In genomic region chr9:119358058-119358429, GRCm38 (mm10) we compare ENCODE assay signal across 7 mouse cellular contexts. TPM values are rescaled to one million over a fixed set of nuclear protein-coding genes. Genes with fewer than 3 reads are reported as not detected.
DNase-seq lines count a peak whose midpoint lies in the region; ATAC-seq and TF ChIP-seq lines count a peak whose summit lies in the region.

No protein-coding gene starts in this region.

- no peak for TF ChIP-seq POLR2A in ES-Bruce4 (IDR thresholded peaks at IDR 0.05; ENCODE audit: insufficient read depth, low read length)
- TF ChIP-seq POLR2A in bone marrow macrophage, adult 2 months (IDR thresholded peaks at IDR 0.05; ENCODE audit: borderline replicate concordance, low read depth, low read length), result no peak

- H3K9ac ChIP-seq in ES-Bruce4 (ENCODE audit: low read depth, poor library complexity, severe bottlenecking), result peak overlapping the region; percentile 67
- H3K9ac ChIP-seq in intestine, embryonic 14.5 days (ENCODE audit: low read length), result peak overlapping the region; percentile 69
- H3K9ac ChIP-seq in liver, embryonic 14.5 days (replicated peaks), result peak overlapping the region; percentile 37

- no peaks in the 10 kb centered on the region for H3K4me1 ChIP-seq in ES-Bruce4 (ENCODE audit: control insufficient read depth, insufficient read depth, low read length)
- H3K4me1 ChIP-seq in bone marrow macrophage, adult 2 months (ENCODE audit: control insufficient read depth, insufficient read depth, low read length), result peaks cover 2% of the 10 kb centered on the region; the same call in 1 of the 2 replicates
- no peaks in the 10 kb centered on the region for H3K4me1 ChIP-seq in intestine, embryonic 14.5 days (replicated peaks; ENCODE audit: control insufficient read depth, insufficient read depth, low read length)
- 0 out of 4 replicates have a peak, but pooled peaks cover 0 to 6% of the 10 kb centered on the region in 2 experiments for H3K4me1 ChIP-seq in liver, embryonic 14.5 days (replicated peaks; ENCODE audit: control insufficient read depth in 2 of 2, insufficient read depth in 2 of 2, low read length in 1 of 2)

- 44% methylated on average over 9 of the region's 9 CpGs for WGBS in intestine, embryonic 14.5 days
- WGBS in liver, embryonic 14.5 days (ENCODE audit: insufficient replicate concordance), result 41% methylated on average over 9 of the region's 9 CpGs

- H3K4me2 ChIP-seq in intestine, embryonic 14.5 days (ENCODE audit: low read length), result peak overlapping the region; percentile 85
- H3K4me2 ChIP-seq in liver, embryonic 14.5 days (ENCODE audit: low read depth), result peak overlapping the region; percentile 84

- TF ChIP-seq CTCF in ES-Bruce4 (IDR thresholded peaks at IDR 0.05; ENCODE audit: low read depth, low read length), result no peak
- TF ChIP-seq CTCF in bone marrow macrophage, adult 2 months (IDR thresholded peaks at IDR 0.05; ENCODE audit: low read depth, low read length), result no peak
- no peak for TF ChIP-seq CTCF in liver, embryonic 14.5 days (IDR thresholded peaks at IDR 0.05; ENCODE audit: low read depth)

- no peaks in the 10 kb centered on the region for H3K9me3 ChIP-seq in ES-Bruce4 (replicated peaks; ENCODE audit: control insufficient read depth, insufficient read depth, low read length, poor library complexity, severe bottlenecking)
- no peaks in the 10 kb centered on the region for H3K9me3 ChIP-seq in intestine, embryonic 14.5 days (ENCODE audit: control insufficient read depth, low read length)
- H3K9me3 ChIP-seq in liver, embryonic 14.5 days (ENCODE audit: control insufficient read depth, low read length), result no peaks in the 10 kb centered on the region

- no peak for ATAC-seq in intestine, embryonic 14.5 days (replicated peaks; ENCODE audit: low FRiP score, low TSS enrichment, low read depth)
- no peak for ATAC-seq in liver, embryonic 14.5 days (ENCODE audit: insufficient read depth)

- H3K36me3 ChIP-seq in ES-Bruce4 (ENCODE audit: control insufficient read depth, insufficient read depth, low read length, poor library complexity, severe bottlenecking), result no peaks in the 10 kb centered on the region
- no peaks in the 10 kb centered on the region for H3K36me3 ChIP-seq in intestine, embryonic 14.5 days (ENCODE audit: control insufficient read depth, insufficient read depth, low read length)
- no peaks in the 10 kb centered on the region for H3K36me3 ChIP-seq in liver, embryonic 14.5 days (replicated peaks; ENCODE audit: control insufficient read depth, insufficient read depth, low read depth)

- H3K27me3 ChIP-seq in ES-Bruce4 (ENCODE audit: control insufficient read depth, insufficient read depth, low read length, poor library complexity, severe bottlenecking), result no peaks in the 10 kb centered on the region
- no peaks in the 10 kb centered on the region for H3K27me3 ChIP-seq in intestine, embryonic 14.5 days (replicated peaks; ENCODE audit: control insufficient read depth, insufficient read depth, low read length)
- no peaks in the 10 kb centered on the region for H3K27me3 ChIP-seq in liver, embryonic 14.5 days (ENCODE audit: control insufficient read depth, insufficient read depth, low read length)

- H3K4me3 ChIP-seq in ES-Bruce4 (ENCODE audit: low read depth, low read length), result peak overlapping the region; percentile 72
- peak overlapping the region; percentile 94 for H3K4me3 ChIP-seq in bone marrow macrophage, adult 2 months (ENCODE audit: insufficient read depth, low read length)
- H3K4me3 ChIP-seq in intestine, embryonic 14.5 days (ENCODE audit: low read depth, low read length), result peak overlapping the region; percentile 68
- H3K4me3 ChIP-seq in liver, embryonic 14.5 days (ENCODE audit: insufficient read depth in 1 of 2, low read depth in 2 of 2, low read length in 2 of 2), result peak overlapping the region; percentile 65 to 67

- no peak overlapping the region for H3K27ac ChIP-seq in ES-Bruce4 (ENCODE audit: insufficient read depth, low read length)
- H3K27ac ChIP-seq in bone marrow macrophage, adult 2 months (ENCODE audit: insufficient read depth, low read depth, low read length), result no peak overlapping the region
- H3K27ac ChIP-seq in intestine, embryonic 14.5 days (ENCODE audit: low read depth), result no peak overlapping the region
- H3K27ac ChIP-seq in liver, embryonic 14.5 days, result no peak overlapping the region

- no peak for TF ChIP-seq EP300 in ES-Bruce4 (IDR thresholded peaks at IDR 0.05; ENCODE audit: insufficient read depth, low read depth, low read length)
- no peak for TF ChIP-seq EP300 in liver, embryonic 14.5 days (IDR thresholded peaks at IDR 0.05; ENCODE audit: low read depth)

- DNase-seq in intestine, embryonic 14.5 days (ENCODE audit: low spot score), result no peak
- DNase-seq in liver, embryonic 14.5 days (ENCODE audit: low read depth in 3 of 3, low spot score in 3 of 3), result no peak
- DNase-seq in cerebellum, adult 9-11 months, result no peak
- DNase-seq in thymus, postnatal 36 days, result no peak
- no peak for DNase-seq in spleen, postnatal 14 days (ENCODE audit: low spot score in 2 of 2)

RNA-seq across cellular contexts. Expression of gene Xylb, which starts 0.9 kb away (rescaled TPM):
- 7.8 and 7.9 TPM in 2 replicates for polyA plus RNA-seq in ES-Bruce4 (2011; ENCODE audit: insufficient read depth, insufficient read length, low read depth, missing spikeins)
- 5.5 and 6.1 TPM in 2 replicates for polyA plus RNA-seq in bone marrow macrophage, adult 2 months (2012; ENCODE audit: insufficient read depth, insufficient read length, missing spikeins)
- 11.2 and 12.5 TPM in 2 replicates for polyA plus RNA-seq in intestine, embryonic 14.5 days (2014; fragmentation: Nextera tagmentation; extraction: Ambion mirVana)
- 3.3 and 4.8 TPM in 2 replicates for polyA plus RNA-seq in liver, embryonic 14.5 days (2012; rRNA removed)
- 2.4 and 4.2 TPM in 2 replicates for polyA plus RNA-seq in liver, embryonic 14.5 days (2014; fragmentation: Nextera tagmentation; extraction: Ambion mirVana)

RNA-seq across cellular contexts. Expression of gene Slc22a14, which starts 7.3 kb away (rescaled TPM):
- polyA plus RNA-seq in ES-Bruce4 (2011; ENCODE audit: insufficient read depth, insufficient read length, low read depth, missing spikeins), result not detected in 2 replicates
- not detected in 2 replicates for polyA plus RNA-seq in bone marrow macrophage, adult 2 months (2012; ENCODE audit: insufficient read depth, insufficient read length, missing spikeins)
- polyA plus RNA-seq in intestine, embryonic 14.5 days (2014; fragmentation: Nextera tagmentation; extraction: Ambion mirVana), result 0.11 and 0.16 TPM in 2 replicates
- not detected in 2 replicates for polyA plus RNA-seq in liver, embryonic 14.5 days (2012; rRNA removed)
- polyA plus RNA-seq in liver, embryonic 14.5 days (2014; fragmentation: Nextera tagmentation; extraction: Ambion mirVana), result not detected in 2 replicates

RNA-seq across cellular contexts. Expression of gene Myd88, which starts 16.8 kb away (rescaled TPM):
- polyA plus RNA-seq in ES-Bruce4 (2011; ENCODE audit: insufficient read depth, insufficient read length, low read depth, missing spikeins), result 6.2 and 7.0 TPM in 2 replicates
- polyA plus RNA-seq in bone marrow macrophage, adult 2 months (2012; ENCODE audit: insufficient read depth, insufficient read length, missing spikeins), result 83.8 and 93.5 TPM in 2 replicates
- polyA plus RNA-seq in intestine, embryonic 14.5 days (2014; fragmentation: Nextera tagmentation; extraction: Ambion mirVana), result 30.3 and 32.3 TPM in 2 replicates
- 5.8 and 6.4 TPM in 2 replicates for polyA plus RNA-seq in liver, embryonic 14.5 days (2012; rRNA removed)
- polyA plus RNA-seq in liver, embryonic 14.5 days (2014; fragmentation: Nextera tagmentation; extraction: Ambion mirVana), result 15.0 and 15.8 TPM in 2 replicates

RNA-seq across cellular contexts. Expression of gene Acaa1a, which starts 18.6 kb away (rescaled TPM):
- polyA plus RNA-seq in ES-Bruce4 (2011; ENCODE audit: insufficient read depth, insufficient read length, low read depth, missing spikeins), result 20.7 and 23.9 TPM in 2 replicates
- 99.1 and 103 TPM in 2 replicates for polyA plus RNA-seq in bone marrow macrophage, adult 2 months (2012; ENCODE audit: insufficient read depth, insufficient read length, missing spikeins)
- 87.7 and 89.4 TPM in 2 replicates for polyA plus RNA-seq in intestine, embryonic 14.5 days (2014; fragmentation: Nextera tagmentation; extraction: Ambion mirVana)
- 26.6 and 27.3 TPM in 2 replicates for polyA plus RNA-seq in liver, embryonic 14.5 days (2012; rRNA removed)
- 28.4 and 30.6 TPM in 2 replicates for polyA plus RNA-seq in liver, embryonic 14.5 days (2014; fragmentation: Nextera tagmentation; extraction: Ambion mirVana)

RNA-seq across cellular contexts. Expression of gene Oxsr1, which starts 35.8 kb away (rescaled TPM):
- 85.3 and 86.3 TPM in 2 replicates for polyA plus RNA-seq in ES-Bruce4 (2011; ENCODE audit: insufficient read depth, insufficient read length, low read depth, missing spikeins)
- 27.8 and 29.2 TPM in 2 replicates for polyA plus RNA-seq in bone marrow macrophage, adult 2 months (2012; ENCODE audit: insufficient read depth, insufficient read length, missing spikeins)
- 16.2 and 17.6 TPM in 2 replicates for polyA plus RNA-seq in intestine, embryonic 14.5 days (2014; fragmentation: Nextera tagmentation; extraction: Ambion mirVana)
- polyA plus RNA-seq in liver, embryonic 14.5 days (2012; rRNA removed), result 8.3 and 11.8 TPM in 2 replicates
- polyA plus RNA-seq in liver, embryonic 14.5 days (2014; fragmentation: Nextera tagmentation; extraction: Ambion mirVana), result 4.9 and 6.3 TPM in 2 replicates
